Comparison of ENCODE assay signal across 11 mouse cellular contexts in genomic region chr9:108686475-108686887, GRCm38 (mm10). TPM values are rescaled to one million over a fixed set of nuclear protein-coding genes. Genes with fewer than 3 reads are reported as not detected.
DNase-seq lines count a peak whose midpoint lies in the region; ATAC-seq lines count a peak whose summit lies in the region.
"Had no signal": no experiment of that assay in that cellular context is flagged by ENCODE, and none has a peak within 500 bp of the region (broad histone marks: within the 10 kb centered on the region; RNA-seq: fewer than 3 reads in every experiment).

No protein-coding gene starts in this region.

- no peak for DNase-seq in heart, adult 11 months
- DNase-seq in embryo, embryonic 10.5 days (ENCODE audit: low spot score), result peak; percentile 72
- DNase-seq in lung, postnatal 36 days, result peak; percentile 46
- no peak for DNase-seq in adrenal gland, postnatal 4 days (ENCODE audit: low spot score in 2 of 2)
- DNase-seq in layer of hippocampus, adult 9-10 months (ENCODE audit: low spot score), result no peak
- DNase-seq: heart, postnatal 36 days; spleen, adult 18-20 months; thymus, postnatal 14 days had no signal

- peaks cover 11% of the 10 kb centered on the region; the same call in 1 of the 2 replicates for H3K36me3 ChIP-seq in heart, embryonic 16.5 days (ENCODE audit: control insufficient read depth, insufficient read depth)
- H3K36me3 ChIP-seq in hindbrain, embryonic 13.5 days, result peaks cover 34% of the 10 kb centered on the region

- WGBS in heart, embryonic 16.5 days, result 34% methylated on average over 4 of the region's 4 CpGs
- WGBS in hindbrain, embryonic 13.5 days, result 27% methylated on average over 4 of the region's 4 CpGs

- no peak for ATAC-seq in heart, embryonic 16.5 days (replicated peaks; ENCODE audit: extremely low read depth, insufficient read depth, low FRiP score)
- no peak for ATAC-seq in hindbrain, embryonic 13.5 days (ENCODE audit: low FRiP score)
- ATAC-seq in megakaryocyte-erythroid progenitor cell, adult 5-6 weeks (replicated peaks; ENCODE audit: low FRiP score, low TSS enrichment, poor library complexity, severe bottlenecking), result no peak

- no peak overlapping the region for H3K4me2 ChIP-seq in heart, embryonic 16.5 days (ENCODE audit: low read depth, low read length)
- H3K4me2 ChIP-seq in hindbrain, embryonic 13.5 days, result no peak overlapping the region

- 0 out of 2 replicates have a peak overlapping the region, but pooled peaks have one; percentile 7 for H3K9ac ChIP-seq in heart, embryonic 16.5 days (ENCODE audit: low read length)
- H3K9ac ChIP-seq in hindbrain, embryonic 13.5 days, result peak overlapping the region; percentile 39; the same call in 1 of the 2 replicates

- no peak overlapping the region; the same call in 1 of the 2 replicates for H3K27ac ChIP-seq in heart, embryonic 16.5 days (ENCODE audit: low read length)
- H3K27ac ChIP-seq in hindbrain, embryonic 13.5 days, result no peak overlapping the region

- H3K4me3 ChIP-seq in heart, embryonic 16.5 days (ENCODE audit: low read length), result no peak overlapping the region
- H3K4me3 ChIP-seq in hindbrain, embryonic 13.5 days, result no peak overlapping the region

- H3K27me3 ChIP-seq in heart, embryonic 16.5 days (ENCODE audit: control insufficient read depth, insufficient read depth, low read length), result no peaks in the 10 kb centered on the region
- peaks cover 5% of the 10 kb centered on the region; the same call in 1 of the 2 replicates for H3K27me3 ChIP-seq in hindbrain, embryonic 13.5 days

- no peaks in the 10 kb centered on the region for H3K9me3 ChIP-seq in heart, embryonic 16.5 days (replicated peaks; ENCODE audit: control insufficient read depth, low read length)
- H3K9me3 ChIP-seq in hindbrain, embryonic 13.5 days, result no peaks in the 10 kb centered on the region

- H3K4me1 ChIP-seq in heart, embryonic 16.5 days (ENCODE audit: control insufficient read depth, insufficient read depth, low read length), result peaks cover 20% of the 10 kb centered on the region
- peaks cover 24% of the 10 kb centered on the region for H3K4me1 ChIP-seq in hindbrain, embryonic 13.5 days (replicated peaks)

RNA-seq across cellular contexts. Expression of gene Prkar2a, which starts 2.6 kb away (rescaled TPM):
- 21.3 and 25.5 TPM in 2 replicates for polyA plus RNA-seq in heart, embryonic 16.5 days (2015; fragmentation: Nextera tagmentation; extraction: Ambion mirVana)
- polyA plus RNA-seq in hindbrain, embryonic 13.5 days (2015; fragmentation: Nextera tagmentation; extraction: Ambion mirVana), result 50.1 and 51.9 TPM in 2 replicates
- 15.7 and 19.3 TPM in 2 replicates for total RNA-seq in megakaryocyte-erythroid progenitor cell, adult 5-6 weeks (2014; fragmentation: Nextera tagmentation)
- total RNA-seq in megakaryocyte-erythroid progenitor cell, adult 5-6 weeks (2017), result 15.8 and 26.9 TPM in 2 replicates
- total RNA-seq in adrenal gland, postnatal 4 days (2021), result 10 to 100 TPM; 43.9 to 47.9 TPM

RNA-seq across cellular contexts. Expression of gene Slc25a20, which starts 24.6 kb away (rescaled TPM):
- 88.0 and 91.4 TPM in 2 replicates for polyA plus RNA-seq in heart, embryonic 16.5 days (2015; fragmentation: Nextera tagmentation; extraction: Ambion mirVana)
- polyA plus RNA-seq in hindbrain, embryonic 13.5 days (2015; fragmentation: Nextera tagmentation; extraction: Ambion mirVana), result 45.0 and 45.5 TPM in 2 replicates
- 15.2 and 16.4 TPM in 2 replicates for total RNA-seq in megakaryocyte-erythroid progenitor cell, adult 5-6 weeks (2014; fragmentation: Nextera tagmentation)
- total RNA-seq in megakaryocyte-erythroid progenitor cell, adult 5-6 weeks (2017), result 23.4 and 29.7 TPM in 2 replicates
- total RNA-seq in adrenal gland, postnatal 4 days (2021), result 100 to 1,000 TPM in 1 of 2 experiments, 10 to 100 TPM in 1; 92.7 to 115 TPM

RNA-seq across cellular contexts. Expression of gene Arih2, which starts 37.3 kb away (rescaled TPM):
- 45.6 and 46.9 TPM in 2 replicates for polyA plus RNA-seq in heart, embryonic 16.5 days (2015; fragmentation: Nextera tagmentation; extraction: Ambion mirVana)
- 47.3 and 52.9 TPM in 2 replicates for polyA plus RNA-seq in hindbrain, embryonic 13.5 days (2015; fragmentation: Nextera tagmentation; extraction: Ambion mirVana)
- total RNA-seq in megakaryocyte-erythroid progenitor cell, adult 5-6 weeks (2014; fragmentation: Nextera tagmentation), result 38.8 and 59.3 TPM in 2 replicates
- 61.5 and 65.1 TPM in 2 replicates for total RNA-seq in megakaryocyte-erythroid progenitor cell, adult 5-6 weeks (2017)
- total RNA-seq in adrenal gland, postnatal 4 days (2021), result 10 to 100 TPM; 80.1 to 80.7 TPM

Comparison
In these comparisons a context has a peak if more than half of its experiments do, and no peak if none do; other contexts are left out.
1. DNase-seq: peak in embryo, embryonic 10.5 days (single experiment) and lung, postnatal 36 days (single experiment); none in heart, adult 11 months (single experiment), adrenal gland, postnatal 4 days (0 of 2) and layer of hippocampus, adult 9-10 months (single experiment).